Mouse (Mus musculus): ENCODE results near the gene Zcchc8.
"Not testable (repeated sequence)": the region's sequence is repeated elsewhere in the genome, so short reads cannot be mapped to it uniquely, and the experiment has no call there.

GRCm38 (mm10) chr5:123766455-123766854 lies 45.6 kb upstream of the Zcchc8 start:
- TF ChIP-seq POLR2A (IDR thresholded peaks at IDR 0.05; ENCODE audit: low read depth, low read length); CTCF (conservative IDR thresholded peaks at IDR 0.05; ENCODE audit: insufficient read depth, insufficient read length, low read depth, low read length): not testable (repeated sequence)
